Comparison of ENCODE assay signal across 8 mouse cellular contexts in genomic region chr7:127233368-127233749, GRCm38 (mm10). TPM values are rescaled to one million over a fixed set of nuclear protein-coding genes. Genes with fewer than 3 reads are reported as not detected.
A peak's percentile ranks its signal among the peaks of the same experiment; 100 is the strongest.
DNase-seq lines count a peak whose midpoint lies in the region; ATAC-seq and TF ChIP-seq lines count a peak whose summit lies in the region.

No protein-coding gene starts in this region.

- peak overlapping the region; percentile 96 for H3K9ac ChIP-seq in forebrain, embryonic 16.5 days (replicated peaks; ENCODE audit: low read depth, low read length)

- peak overlapping the region; percentile 100 for H3K27ac ChIP-seq in forebrain, embryonic 16.5 days (ENCODE audit: low read length)
- H3K27ac ChIP-seq in macrophage = no peak overlapping the region

- H3K79me2 ChIP-seq in macrophage (ENCODE audit: inconsistent target) = peaks cover 31% of the 10 kb centered on the region

- TF ChIP-seq POLR2A in lung, adult 2 months (IDR thresholded peaks at IDR 0.05; ENCODE audit: borderline replicate concordance, extremely low read depth, low read depth, low read length) = no peak
- TF ChIP-seq POLR2A in brain, embryonic 14.5 days (IDR thresholded peaks at IDR 0.05; ENCODE audit: borderline replicate concordance, extremely low read depth, insufficient read depth, insufficient read length, poor library complexity, severe bottlenecking) = no peak

- H3K4me2 ChIP-seq in forebrain, embryonic 16.5 days (ENCODE audit: low read length) = peak overlapping the region; percentile 88

- H3K4me3 ChIP-seq in lung, adult 2 months (replicated peaks; ENCODE audit: extremely low read depth, low read depth, low read length) = peak overlapping the region; percentile 77
- H3K4me3 ChIP-seq in forebrain, embryonic 16.5 days (replicated peaks; ENCODE audit: low read length) = peak overlapping the region; percentile 85
- H3K4me3 ChIP-seq in macrophage (ENCODE audit: inconsistent target) = peak overlapping the region; percentile 83

- ATAC-seq in forebrain, embryonic 16.5 days = peak; percentile 47

- peaks cover 25% of the 10 kb centered on the region for H3K36me3 ChIP-seq in forebrain, embryonic 16.5 days (ENCODE audit: control insufficient read depth, insufficient read depth)
- H3K36me3 ChIP-seq in macrophage (ENCODE audit: inconsistent target) = peaks cover 20% of the 10 kb centered on the region; the same call in 1 of the 2 replicates

- H3K4me1 ChIP-seq in lung, adult 2 months (ENCODE audit: control insufficient read depth, insufficient read depth, low read length) = peaks cover 5% of the 10 kb centered on the region; the same call in 1 of the 2 replicates
- H3K4me1 ChIP-seq in forebrain, embryonic 16.5 days (replicated peaks; ENCODE audit: control insufficient read depth, insufficient read depth, low read length) = peaks cover 34% of the 10 kb centered on the region

- no peaks in the 10 kb centered on the region for H3K9me3 ChIP-seq in forebrain, embryonic 16.5 days (ENCODE audit: control insufficient read depth, low read length)

- TF ChIP-seq CTCF in lung, adult 2 months (IDR thresholded peaks at IDR 0.05; ENCODE audit: insufficient read depth, low read length) = no peak
- no peak for TF ChIP-seq CTCF in brain, embryonic 14.5 days (IDR thresholded peaks at IDR 0.05; ENCODE audit: borderline replicate concordance, extremely low read depth, insufficient read depth, insufficient read length)

- WGBS in lung, adult 2 months = 0% methylated on average over 27 of the region's 27 CpGs
- WGBS in forebrain, embryonic 16.5 days = under 1% methylated on average over 27 of the region's 27 CpGs
- WGBS in macrophage (ENCODE audit: missing documents) = 0% methylated on average over 27 of the region's 27 CpGs

- no peak for DNase-seq in lung, adult 2 months
- no peak for DNase-seq in lung, postnatal 25 days (ENCODE audit: low spot score)
- peak; percentile 77 for DNase-seq in brain, embryonic 14.5 days (ENCODE audit: low read depth)
- DNase-seq in gastrocnemius, adult 8-10 months (ENCODE audit: low spot score in 2 of 2) = no peak
- no peak for DNase-seq in ovary, postnatal 36 days (ENCODE audit: low spot score)
- no peak for DNase-seq in adrenal gland, adult 8-10 months

- H3K27me3 ChIP-seq in forebrain, embryonic 16.5 days (replicated peaks; ENCODE audit: control insufficient read depth, insufficient read depth, low read length) = no peaks in the 10 kb centered on the region

RNA-seq across cellular contexts. Expression of gene Sept1, which starts 0.4 kb away (rescaled TPM):
- 26.5 and 28.5 TPM in 2 replicates for polyA plus RNA-seq in lung, adult 2 months (2012; rRNA removed)
- 19.4 and 22.6 TPM in 2 replicates for polyA plus RNA-seq in brain, embryonic 14.5 days (2012; rRNA removed)
- 18.8 and 26.5 TPM in 2 replicates for polyA plus RNA-seq in forebrain, embryonic 16.5 days (2015; fragmentation: Nextera tagmentation; extraction: Ambion mirVana)
- 1 to 10 TPM in 16 of 26 experiments, not detected in 10; 1.4 to 7.7 (median 3.5) TPM for total RNA-seq in macrophage (2018; cell fraction: chromatin; rRNA removed)
- total RNA-seq in macrophage (2018; cell fraction: cytosol; rRNA removed) = 1 to 10 TPM in 3 of 26 experiments, under 1 TPM in 20, not detected in 3; 0.18 to 1.8 (median 0.47) TPM
- 10 to 100 TPM in 5 of 26 experiments, 1 to 10 TPM in 19, under 1 TPM in 2; 0.89 to 12.9 (median 2.4) TPM for total RNA-seq in macrophage (2018; cell fraction: nucleus; rRNA removed)
- polyA plus RNA-seq in macrophage (2018) = 0.75 to 2.4 TPM (median 1.9 TPM) in 3 replicates
- 1 to 10 TPM; 1.0 to 2.8 (median 1.4) TPM for total RNA-seq in gastrocnemius, adult 8-10 months (2022)
- total RNA-seq in adrenal gland, adult 8-10 months (2022) = 10 to 100 TPM in 2 of 4 experiments, 1 to 10 TPM in 2; 9.1 to 11.2 (median 10.3) TPM

RNA-seq across cellular contexts. Expression of gene Zfp553, which starts 0.5 kb away (rescaled TPM):
- 8.9 and 11.6 TPM in 2 replicates for polyA plus RNA-seq in lung, adult 2 months (2012; rRNA removed)
- 38.5 and 38.9 TPM in 2 replicates for polyA plus RNA-seq in brain, embryonic 14.5 days (2012; rRNA removed)
- polyA plus RNA-seq in forebrain, embryonic 16.5 days (2015; fragmentation: Nextera tagmentation; extraction: Ambion mirVana) = 66.1 and 69.3 TPM in 2 replicates
- 10 to 100 TPM in 5 of 26 experiments, 1 to 10 TPM in 16, under 1 TPM in 4, not detected in 1; 0.28 to 18.2 (median 5.4) TPM for total RNA-seq in macrophage (2018; cell fraction: chromatin; rRNA removed)
- total RNA-seq in macrophage (2018; cell fraction: cytosol; rRNA removed) = 1 to 10 TPM; 1.0 to 7.9 (median 4.7) TPM
- total RNA-seq in macrophage (2018; cell fraction: nucleus; rRNA removed) = 10 to 100 TPM in 4 of 26 experiments, 1 to 10 TPM in 20, under 1 TPM in 2; 0.56 to 13.9 (median 3.3) TPM
- 5.4 to 7.1 TPM (median 5.6 TPM) in 3 replicates for polyA plus RNA-seq in macrophage (2018)
- total RNA-seq in gastrocnemius, adult 8-10 months (2022) = 1 to 10 TPM; 4.2 to 5.5 (median 4.8) TPM
- total RNA-seq in adrenal gland, adult 8-10 months (2022) = 10 to 100 TPM; 11.6 to 19.5 (median 15.0) TPM

RNA-seq across cellular contexts. Expression of gene Zfp771, which starts 10.7 kb away (rescaled TPM):
- polyA plus RNA-seq in lung, adult 2 months (2012; rRNA removed) = 57.4 and 82.8 TPM in 2 replicates
- 88.1 and 118 TPM in 2 replicates for polyA plus RNA-seq in brain, embryonic 14.5 days (2012; rRNA removed)
- 59.1 and 66.6 TPM in 2 replicates for polyA plus RNA-seq in forebrain, embryonic 16.5 days (2015; fragmentation: Nextera tagmentation; extraction: Ambion mirVana)
- 10 to 100 TPM in 24 of 26 experiments, 1 to 10 TPM in 2; 4.1 to 36.9 (median 18.8) TPM for total RNA-seq in macrophage (2018; cell fraction: chromatin; rRNA removed)
- 1 to 10 TPM; 3.9 to 9.6 (median 6.6) TPM for total RNA-seq in macrophage (2018; cell fraction: cytosol; rRNA removed)
- 10 to 100 TPM in 18 of 26 experiments, 1 to 10 TPM in 8; 6.5 to 27.8 (median 13.3) TPM for total RNA-seq in macrophage (2018; cell fraction: nucleus; rRNA removed)
- 2.3 to 8.3 TPM (median 8.1 TPM) in 3 replicates for polyA plus RNA-seq in macrophage (2018)
- total RNA-seq in gastrocnemius, adult 8-10 months (2022) = 10 to 100 TPM; 13.7 to 21.0 (median 18.3) TPM
- total RNA-seq in adrenal gland, adult 8-10 months (2022) = 10 to 100 TPM; 32.9 to 46.1 (median 39.7) TPM

RNA-seq across cellular contexts. Expression of gene Mylpf, which starts 24.7 kb away (rescaled TPM):
- polyA plus RNA-seq in lung, adult 2 months (2012; rRNA removed) = 1.3 and 135 TPM in 2 replicates
- polyA plus RNA-seq in brain, embryonic 14.5 days (2012; rRNA removed) = 5.8 and 8.9 TPM in 2 replicates
- 4.1 and 8.3 TPM in 2 replicates for polyA plus RNA-seq in forebrain, embryonic 16.5 days (2015; fragmentation: Nextera tagmentation; extraction: Ambion mirVana)
- total RNA-seq in macrophage (2018; cell fraction: chromatin; rRNA removed) = 10 to 100 TPM in 1 of 26 experiments, 1 to 10 TPM in 9, not detected in 16; 1.3 to 16.0 (median 2.7) TPM
- total RNA-seq in macrophage (2018; cell fraction: cytosol; rRNA removed) = 1 to 10 TPM in 19 of 26 experiments, under 1 TPM in 7; 0.44 to 2.8 (median 1.3) TPM
- total RNA-seq in macrophage (2018; cell fraction: nucleus; rRNA removed) = 1 to 10 TPM in 10 of 26 experiments, not detected in 16; 1.0 to 6.5 (median 1.6) TPM
- polyA plus RNA-seq in macrophage (2018) = 0.47 to 1.4 TPM in 2 of 3 replicates, not detected in the other
- total RNA-seq in gastrocnemius, adult 8-10 months (2022) = over 10,000 TPM; 27,006 to 32,685 (median 27,393) TPM
- 1 to 10 TPM; 2.8 to 6.2 (median 3.7) TPM for total RNA-seq in adrenal gland, adult 8-10 months (2022)

RNA-seq across cellular contexts. Expression of gene Tbc1d10b, which starts 25.1 kb away (rescaled TPM):
- 30.3 and 32.9 TPM in 2 replicates for polyA plus RNA-seq in lung, adult 2 months (2012; rRNA removed)
- polyA plus RNA-seq in brain, embryonic 14.5 days (2012; rRNA removed) = 54.2 and 66.1 TPM in 2 replicates
- polyA plus RNA-seq in forebrain, embryonic 16.5 days (2015; fragmentation: Nextera tagmentation; extraction: Ambion mirVana) = 24.9 and 31.0 TPM in 2 replicates
- 100 to 1,000 TPM in 20 of 26 experiments, 10 to 100 TPM in 6; 33.6 to 381 (median 157) TPM for total RNA-seq in macrophage (2018; cell fraction: chromatin; rRNA removed)
- total RNA-seq in macrophage (2018; cell fraction: cytosol; rRNA removed) = 10 to 100 TPM; 26.2 to 77.2 (median 49.3) TPM
- total RNA-seq in macrophage (2018; cell fraction: nucleus; rRNA removed) = 100 to 1,000 TPM in 10 of 26 experiments, 10 to 100 TPM in 16; 22.3 to 223 (median 94.1) TPM
- 32.8 to 44.1 TPM (median 41.7 TPM) in 3 replicates for polyA plus RNA-seq in macrophage (2018)
- 10 to 100 TPM; 29.1 to 34.3 (median 32.1) TPM for total RNA-seq in gastrocnemius, adult 8-10 months (2022)
- total RNA-seq in adrenal gland, adult 8-10 months (2022) = 10 to 100 TPM; 47.9 to 63.7 (median 57.0) TPM
